Mouse (Mus musculus) olfactory bulb, adult 2 months (tissue): ENCODE measurements around the gene Mast1.

Experiments
- CTCF ChIP-seq: fragments of 200-500 bp; IDR thresholded peaks from 2 replicates; pipeline ENCODE4 v1.5.1; 2012; ENCODE audit warnings: low read depth, mild to moderate bottlenecking, low read length, moderate library complexity; ENCODE audit not compliant: insufficient read depth
- POLR2A ChIP-seq: fragments of 200-500 bp; IDR thresholded peaks from 2 replicates; pipeline ENCODE4 v1.6.1; 2012; ENCODE audit warnings: mild to moderate bottlenecking, low read depth, low read length, moderate library complexity; ENCODE audit not compliant: insufficient read depth

DNA sequence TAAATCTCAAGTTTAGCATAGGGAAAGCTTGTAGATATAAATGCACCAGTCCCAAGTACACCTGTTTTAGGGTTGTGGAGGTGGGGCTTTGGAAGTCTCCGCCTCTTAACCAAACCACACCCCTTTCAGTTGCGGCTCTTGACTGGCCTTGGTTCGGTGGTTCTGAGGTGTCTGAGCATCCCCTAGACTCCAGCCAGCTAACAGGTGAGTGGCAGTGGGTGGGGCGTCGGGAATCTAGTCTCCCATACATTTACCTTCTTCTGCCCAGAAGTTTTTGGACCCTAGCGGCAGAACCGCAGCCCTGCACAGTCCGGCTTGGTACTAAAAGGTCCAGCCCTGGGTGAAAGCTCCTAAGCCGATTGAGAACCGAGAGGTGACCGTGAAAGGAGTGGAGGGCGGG, 12.6 kb upstream of the Mast1 start:
- TF ChIP-seq CTCF (no peak), POLR2A (no peak)
